Mouse (Mus musculus) sigmoid colon, adult 10 weeks (tissue): ENCODE measurements around the gene Vmn1r225. TPM values are rescaled to one million over a fixed set of nuclear protein-coding genes. Genes with fewer than 3 reads are reported as not detected.

Source experiments
- polyA plus RNA-seq: library from polyadenylated mRNA; stranded (reverse); fragments of 350-450 nt; fragmentation: Illumina TruSeq; extraction: RNeasy Lipid Tissue Mini Kit (QIAGEN cat#74804); gene quantifications from one replicate; pipeline ENCODE4 v1.2.3, GENCODE M21; 2014; ENCODE audit warnings: low read depth, low replicate concordance

Vmn1r225 gene
- polyA plus RNA-seq: not detected

GRCm38 (mm10) chr17:20497858-20498257 is at the start of gene Vmn1r225:
Gene Vmn1r225 (plus strand): TSS chr17:20498158.

DNA sequence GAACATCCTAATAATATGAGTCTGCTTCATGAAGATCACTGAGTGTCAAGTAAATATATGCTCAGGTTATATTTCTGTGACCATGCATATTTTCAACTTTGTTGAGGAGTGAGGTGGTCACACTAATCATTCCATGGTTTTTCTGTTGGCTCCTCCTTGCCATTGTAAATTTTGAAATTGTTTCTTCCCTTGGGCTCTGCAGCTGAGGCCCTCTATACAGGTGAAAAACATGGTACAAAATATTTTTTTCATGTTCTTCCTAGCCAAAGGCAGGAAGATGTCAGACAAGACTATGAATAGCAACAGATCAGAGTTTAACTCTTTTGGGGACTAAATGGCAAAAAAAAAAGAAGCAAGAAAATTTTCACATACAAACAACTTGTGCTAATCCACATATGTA is 16.7 kb upstream of the Vmn1r225 start, which contains the start of gene Vmn2r108:
TSS of gene Vmn2r108 (minus strand) at position 101 of the 400 bp plus-strand sequence.

Other genes with a start within 250 kb of the Vmn1r225 start
- not detected for gene Vmn2r106, start 212.6 kb upstream of the Vmn1r225 start, polyA plus RNA-seq
- gene Vmn2r107, start 152.9 kb upstream of the Vmn1r225 start, polyA plus RNA-seq: not detected
- not detected for gene Vmn1r224, start 84.0 kb upstream of the Vmn1r225 start, polyA plus RNA-seq
- not detected for gene Vmn2r108, start 16.8 kb upstream of the Vmn1r225 start, polyA plus RNA-seq
- gene Vmn2r109, start 66.6 kb downstream of the Vmn1r225 start, polyA plus RNA-seq: not detected
- gene Vmn2r110, start 98.3 kb downstream of the Vmn1r225 start, polyA plus RNA-seq: not detected
- not detected for gene Fpr-rs3, start 126.7 kb downstream of the Vmn1r225 start, polyA plus RNA-seq
- gene Vmn1r226, start 184.7 kb downstream of the Vmn1r225 start, polyA plus RNA-seq: not detected
- gene Vmn1r227, start 231.7 kb downstream of the Vmn1r225 start, polyA plus RNA-seq: not detected